Mouse (Mus musculus) MEL (cell line): Measurements from ENCODE around the gene Tnk2. TPM values are rescaled to one million over a fixed set of nuclear protein-coding genes. Genes with fewer than 3 reads are reported as not detected.

Experiments used
- DNase-seq: peaks from one replicate; pipeline ENCODE4 v3.0.0; 2011; ENCODE audit warnings: low read depth, low spot score
- H3K27ac ChIP-seq: 2 replicates; pipeline ENCODE4 v1.5.1; 2012; ENCODE audit warnings: low read depth, mild to moderate bottlenecking, control low read depth, low read length, moderate library complexity; ENCODE audit not compliant: control insufficient read depth
- H3K27me3 ChIP-seq, 2 experiments: fragments of 150-350 bp in 1 of 2; sonication (generic) in 1 of 2; 2 replicates each; pipeline ENCODE4 v1.6.1; 2012; ENCODE audit warnings: low read length in 2 of 2, mild to moderate bottlenecking in 2 of 2, improper control_type of control experiment in 1 of 2, moderate library complexity in 1 of 2; ENCODE audit not compliant: insufficient read depth in 2 of 2, control insufficient read depth in 1 of 2
- H3K36me3 ChIP-seq, 2 experiments: 2 replicates each; pipeline ENCODE4 v1.6.1; 2012 to 2014; ENCODE audit warnings: low read length in 2 of 2, improper control_type of control experiment in 1 of 2, inconsistent platforms in 1 of 2, mild to moderate bottlenecking in 1 of 2; ENCODE audit not compliant: insufficient read depth in 2 of 2, control insufficient read depth in 1 of 2
- H3K4me1 ChIP-seq, 2 experiments: fragments of 150-350 bp in 1 of 2; sonication (generic) in 1 of 2; 2 replicates each; pipeline ENCODE4 v1.6.1; 2012; ENCODE audit warnings: low read length in 2 of 2, improper control_type of control experiment in 1 of 2, mild to moderate bottlenecking in 1 of 2; ENCODE audit not compliant: insufficient read depth in 2 of 2, control insufficient read depth in 1 of 2
- H3K4me3 ChIP-seq, 2 experiments: fragments of 150-350 bp in 1 of 2; sonication (generic) in 1 of 2; 2 replicates each; pipeline ENCODE4 v1.5.1; 2012; ENCODE audit warnings: low read depth in 2 of 2, low read length in 2 of 2, mild to moderate bottlenecking in 2 of 2, moderate library complexity in 2 of 2, control low read depth in 1 of 2, improper control_type of control experiment in 1 of 2; ENCODE audit not compliant: control insufficient read depth in 1 of 2, insufficient read depth in 1 of 2
- H3K79me2 ChIP-seq: 2 replicates; pipeline ENCODE4 v1.6.1; 2012; ENCODE audit warnings: mild to moderate bottlenecking, low read length, moderate library complexity; ENCODE audit not compliant: control insufficient read depth, poor library complexity, insufficient read depth
- H3K9ac ChIP-seq: 2 replicates; pipeline ENCODE4 v1.6.1; 2012; ENCODE audit warnings: low read depth, mild to moderate bottlenecking, control low read depth, low read length, moderate library complexity; ENCODE audit not compliant: control insufficient read depth, poor library complexity, severe bottlenecking
- H3K9me3 ChIP-seq: fragments of 150-350 bp; sonication (generic); replicated peaks from 2 replicates; pipeline ENCODE4 v1.6.1; 2012; ENCODE audit warnings: mild to moderate bottlenecking, low read length, improper control_type of control experiment, moderate library complexity; ENCODE audit not compliant: insufficient read depth
- BHLHE40 ChIP-seq: IDR thresholded peaks from 2 replicates; pipeline ENCODE4 v1.6.1; 2012; ENCODE audit warnings: low read depth, mild to moderate bottlenecking, inconsistent platforms, low read length, improper control_type of control experiment, borderline replicate concordance
- CHD1 ChIP-seq: IDR thresholded peaks from 2 replicates; pipeline ENCODE4 v1.6.1; 2012; ENCODE audit warnings: low read depth, mild to moderate bottlenecking, inconsistent platforms, low read length, improper control_type of control experiment
- CTCF ChIP-seq, 3 experiments: IDR thresholded peaks in 2 of 3; conservative IDR thresholded peaks in 1 of 3; 2 replicates each; pipeline ENCODE4 v1.5.1; 2011 to 2012; ENCODE audit warnings: low read length in 3 of 3, low read depth in 2 of 3, mild to moderate bottlenecking in 2 of 3, improper control_type of control experiment in 1 of 3, inconsistent platforms in 1 of 3, mixed read lengths in 1 of 3, moderate library complexity in 1 of 3; ENCODE audit not compliant: control insufficient read depth in 1 of 3, insufficient read depth in 1 of 3, poor library complexity in 1 of 3, severe bottlenecking in 1 of 3
- E2F4 ChIP-seq: IDR thresholded peaks from 2 replicates; pipeline ENCODE4 v1.6.1; 2011; ENCODE audit warnings: low read depth, low read length, improper control_type of control experiment, borderline replicate concordance
- EP300 ChIP-seq, 2 experiments: IDR thresholded peaks; 2 replicates each; pipeline ENCODE4 v1.6.1; 2011; ENCODE audit warnings: improper control_type of control experiment in 2 of 2, low read length in 2 of 2, low read depth in 1 of 2, mild to moderate bottlenecking in 1 of 2
- ETS1 ChIP-seq: IDR thresholded peaks from 2 replicates; pipeline ENCODE4 v1.6.1; 2012; ENCODE audit warnings: low read depth, mild to moderate bottlenecking, inconsistent platforms, low read length, improper control_type of control experiment, moderate library complexity
- GATA1 ChIP-seq: IDR thresholded peaks from 2 replicates; pipeline ENCODE4 v1.6.1; 2011; ENCODE audit warnings: low read depth, low read length, improper control_type of control experiment
- HCFC1 ChIP-seq: IDR thresholded peaks from 2 replicates; pipeline ENCODE4 v1.6.1; 2012; ENCODE audit warnings: low read depth, mild to moderate bottlenecking, inconsistent platforms, low read length, improper control_type of control experiment, moderate library complexity
- KAT2A ChIP-seq: conservative IDR thresholded peaks from 2 replicates; pipeline ENCODE4 v1.6.1; 2012; ENCODE audit warnings: low read depth, low read length, improper control_type of control experiment, inconsistent platforms
- MAFK ChIP-seq: IDR thresholded peaks from 2 replicates; pipeline ENCODE4 v1.6.1; 2011; ENCODE audit warnings: low read depth, mild to moderate bottlenecking, low read length, improper control_type of control experiment, borderline replicate concordance
- MAX ChIP-seq: IDR thresholded peaks from 2 replicates; pipeline ENCODE4 v1.6.1; 2011; ENCODE audit warnings: low read length, improper control_type of control experiment
- MXI1 ChIP-seq: IDR thresholded peaks from 2 replicates; pipeline ENCODE4 v1.6.1; 2011; ENCODE audit warnings: mild to moderate bottlenecking, low read depth, low read length, improper control_type of control experiment
- MYB ChIP-seq: IDR thresholded peaks from 2 replicates; pipeline ENCODE4 v1.6.1; 2011; ENCODE audit warnings: mild to moderate bottlenecking, low read depth, low read length, improper control_type of control experiment
- NRF1 ChIP-seq: IDR thresholded peaks from 2 replicates; pipeline ENCODE4 v1.6.1; 2014; ENCODE audit warnings: low read depth, mild to moderate bottlenecking, inconsistent platforms, low read length, improper control_type of control experiment, moderate library complexity; ENCODE audit not compliant: poor library complexity, insufficient read depth, severe bottlenecking
- POLR2AphosphoS2 ChIP-seq: IDR thresholded peaks from 2 replicates; pipeline ENCODE4 v1.6.1; 2011; ENCODE audit warnings: low read length, improper control_type of control experiment
- POLR2AphosphoS5 ChIP-seq: IDR thresholded peaks from 2 replicates; pipeline ENCODE4 v1.6.1; 2012; ENCODE audit warnings: low read depth, borderline replicate concordance, mild to moderate bottlenecking, inconsistent platforms, low read length, moderate library complexity, mixed read lengths
- SMC3 ChIP-seq: IDR thresholded peaks from 2 replicates; pipeline ENCODE4 v1.6.1; 2011; ENCODE audit warnings: low read depth, low read length, improper control_type of control experiment
- TBP ChIP-seq: IDR thresholded peaks from 2 replicates; pipeline ENCODE4 v1.8.0; 2011; ENCODE audit warnings: low read depth, low read length, improper control_type of control experiment
- TCF12 ChIP-seq: IDR thresholded peaks from 2 replicates; pipeline ENCODE4 v1.6.1; 2014; ENCODE audit warnings: low read depth, mild to moderate bottlenecking, inconsistent platforms, low read length, improper control_type of control experiment, moderate library complexity
- UBTF ChIP-seq: IDR thresholded peaks from 2 replicates; pipeline ENCODE4 v1.6.1; 2012; ENCODE audit warnings: low read depth, mild to moderate bottlenecking, inconsistent platforms, low read length, improper control_type of control experiment, moderate library complexity, borderline replicate concordance; ENCODE audit not compliant: insufficient read depth
- USF1 ChIP-seq: IDR thresholded peaks from 2 replicates; pipeline ENCODE4 v1.6.1; 2014; ENCODE audit warnings: low read depth, mild to moderate bottlenecking, inconsistent platforms, low read length, improper control_type of control experiment, moderate library complexity
- ZC3H11A ChIP-seq: IDR thresholded peaks from 2 replicates; pipeline ENCODE4 v1.6.1; 2012; ENCODE audit warnings: low read depth, mild to moderate bottlenecking, inconsistent platforms, low read length, improper control_type of control experiment
- ZKSCAN1 ChIP-seq: IDR thresholded peaks from 2 replicates; pipeline ENCODE4 v1.6.1; 2012; ENCODE audit warnings: low read depth, mild to moderate bottlenecking, inconsistent platforms, low read length, improper control_type of control experiment, moderate library complexity
- ZMIZ1 ChIP-seq: IDR thresholded peaks from 2 replicates; pipeline ENCODE4 v1.6.1; 2012; ENCODE audit warnings: low read depth, mild to moderate bottlenecking, inconsistent platforms, low read length, improper control_type of control experiment, moderate library complexity
- polyA plus RNA-seq, 2 experiments: library from polyadenylated mRNA; stranded (reverse) in 1 of 2; unstranded in 1 of 2; fragments of >175 nt in 1 of 2; fragments of >200 nt in 1 of 2; gene quantifications; 2 replicates each; pipeline versions ENCODE4 v1.2.1 to v1.2.4; 2012; ENCODE audit warnings: low replicate concordance in 2 of 2, low read depth in 1 of 2; ENCODE audit not compliant: insufficient read length in 2 of 2, insufficient read depth in 1 of 2, missing spikeins in 1 of 2
- total RNA-seq: library from RNA; depleted of rRNA; stranded (reverse); fragments of 300-350 nt; gene quantifications from 2 replicates; pipeline ENCODE4 v1.2.3, GENCODE M21; 2012

Gene Tnk2
- total and polyA plus RNA-seq, 3 experiments: 34.8 to 77.0 TPM; not detected in 1

DNA sequence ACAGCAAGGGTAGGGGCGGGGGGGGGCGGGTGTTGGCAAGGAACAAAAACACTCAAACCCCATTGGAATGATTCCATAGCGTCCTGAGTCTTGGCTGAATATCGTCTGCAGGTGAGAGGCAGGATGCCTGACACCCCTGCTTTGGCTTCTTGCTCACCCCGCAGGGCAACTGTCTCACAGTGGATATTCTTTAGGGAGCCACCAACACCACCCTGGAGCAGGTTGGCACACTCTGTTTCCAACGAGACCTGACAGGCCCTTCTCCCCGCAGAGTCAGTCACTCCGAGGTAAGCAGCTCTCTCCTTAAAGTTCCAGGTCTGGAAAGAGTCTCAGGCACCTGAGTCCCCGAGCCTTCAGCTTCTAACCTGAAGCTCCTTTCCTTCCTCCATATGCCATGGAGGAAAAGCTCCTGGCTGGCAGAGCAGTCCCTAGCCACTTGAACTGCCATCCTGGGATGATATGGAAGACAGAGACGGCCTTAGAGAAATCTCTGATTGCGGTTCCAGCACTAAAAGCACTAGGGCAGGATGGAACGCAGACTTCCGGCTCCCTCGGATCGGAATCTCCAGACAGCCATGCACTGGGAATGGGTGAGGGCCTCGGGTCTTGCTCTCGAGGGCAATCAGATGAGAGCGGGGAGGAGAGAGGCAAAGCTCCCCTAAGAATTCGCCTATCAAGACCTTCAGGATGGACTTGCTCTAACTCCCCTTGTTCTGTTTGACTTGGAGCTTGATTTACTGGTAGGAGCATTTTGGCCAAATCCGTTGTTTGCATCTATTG, 2.0 kb upstream of the Tnk2 start:
- Histone ChIP-seq H3K36me3 (peaks cover 0 to 3% of the 10 kb centered on the region in 2 experiments; a peak in 2 of 4 replicates), H3K4me1 (peaks cover 2 to 14% of the 10 kb centered on the region in 2 experiments; a peak in 3 of 4 replicates), H3K79me2 (peaks cover 11% of the 10 kb centered on the region), H3K9me3 (no peaks in the 10 kb centered on the region), H3K9ac (no peak overlapping the region), H3K27me3 (no peaks in the 10 kb centered on the region), H3K4me3 (no peak overlapping the region), H3K27ac (no peak overlapping the region)
- TF ChIP-seq ZMIZ1 (no peak), CHD1 (no peak), MAX (no peak), GATA1 (no peak), POLR2AphosphoS5 (no peak), E2F4 (no peak), ZC3H11A (no peak), HCFC1 (no peak), POLR2AphosphoS2 (no peak), UBTF (no peak)
- DNase-seq: no peak

DNA sequence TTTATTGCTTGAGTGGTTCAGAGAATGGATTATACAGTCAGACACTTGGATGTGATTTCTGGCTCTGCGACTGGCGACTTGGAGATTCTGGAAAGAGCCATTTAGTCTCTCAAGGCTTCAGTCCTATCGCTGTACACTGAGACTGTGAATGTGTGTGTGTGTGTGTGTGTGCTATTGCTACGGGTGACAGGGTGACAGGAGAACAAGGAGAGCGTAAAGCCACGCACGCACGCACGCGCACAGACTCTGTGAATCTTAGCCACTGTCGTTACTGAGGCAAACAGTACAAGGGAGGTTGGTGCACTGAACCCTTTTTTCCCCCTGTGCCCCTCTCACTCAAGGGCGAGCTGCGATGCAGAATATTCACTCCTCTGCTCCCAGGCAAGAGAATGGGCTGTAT, 1.4 kb upstream of the Tnk2 start:
- peaks cover 2 to 14% of the 10 kb centered on the region in 2 experiments; a peak in 3 of 4 replicates for H3K4me1 ChIP-seq
- H3K27ac ChIP-seq: no peak overlapping the region
- H3K9me3 ChIP-seq: no peaks in the 10 kb centered on the region
- DNase-seq: no peak
- H3K79me2 ChIP-seq: peaks cover 11% of the 10 kb centered on the region
- no peaks in the 10 kb centered on the region for H3K27me3 ChIP-seq
- no peak overlapping the region for H3K9ac ChIP-seq
- no peak overlapping the region for H3K4me3 ChIP-seq
- H3K36me3 ChIP-seq: peaks cover 0 to 6% of the 10 kb centered on the region in 2 experiments; a peak in 2 of 4 replicates
- TF ChIP-seq MAX: no peak
- TF ChIP-seq ZKSCAN1: no peak
- TF ChIP-seq BHLHE40: no peak
- no peak for TF ChIP-seq ETS1
- TF ChIP-seq CTCF (IDR thresholded peaks at IDR 0.05 in 2 of 3, conservative IDR thresholded peaks at IDR 0.05 in 1 of 3; ENCODE audit: control insufficient read depth in 1 of 3, insufficient read depth in 1 of 3, low read depth in 2 of 3, low read length in 3 of 3, poor library complexity in 1 of 3, severe bottlenecking in 1 of 3): no peak
- no peak for TF ChIP-seq TBP
- no peak for TF ChIP-seq TCF12
- no peak for TF ChIP-seq GATA1
- TF ChIP-seq SMC3: no peak
- no peak for TF ChIP-seq KAT2A
- no peak for TF ChIP-seq MAFK
- TF ChIP-seq MYB: no peak
- TF ChIP-seq CHD1: no peak
- TF ChIP-seq EP300 (IDR thresholded peaks at IDR 0.05; ENCODE audit: low read depth in 1 of 2, low read length in 2 of 2): no peak
- no peak for TF ChIP-seq NRF1
- no peak for TF ChIP-seq E2F4
- TF ChIP-seq MXI1: no peak
- no peak for TF ChIP-seq USF1
- no peak for TF ChIP-seq POLR2AphosphoS2
- no peak for TF ChIP-seq ZMIZ1
